Mouse (Mus musculus) bone marrow macrophage, adult 2 months (primary cell): ENCODE measurements at regions not wholly inside any gene's neighbourhood (a gene's known extent, or its start where the extent isn't known, plus 50 kb on each side); places are given as distances from the start of the nearest gene placed in this dataset.

Experiments
- CTCF ChIP-seq: IDR thresholded peaks from 2 replicates; pipeline ENCODE4 v1.5.1; 2012; ENCODE audit warnings: low read depth, mild to moderate bottlenecking, low read length, moderate library complexity
- POLR2A ChIP-seq: IDR thresholded peaks from 2 replicates; pipeline ENCODE4 v1.6.1; 2012; ENCODE audit warnings: mild to moderate bottlenecking, low read depth, low read length, borderline replicate concordance

- TF ChIP-seq CTCF = no peak
- TF ChIP-seq POLR2A = no peak
These were observed 149.4 kb upstream of the Klf3 start for GRCm38 (mm10) chr5:64653764-64654163.
